Mouse (Mus musculus) G1E (cell line): Measurements from ENCODE around the gene Srpx.

ENCODE experiments used
- CTCF ChIP-seq: IDR thresholded peaks from 2 replicates; pipeline ENCODE4 v1.5.1; 2012; ENCODE audit warnings: low read depth, low read length, inconsistent platforms, mixed read lengths
- GATA1 ChIP-seq: IDR thresholded peaks from 2 replicates; pipeline ENCODE4 v1.6.1; 2012; ENCODE audit warnings: borderline replicate concordance, low read length, inconsistent platforms, mixed read lengths
- POLR2AphosphoS5 ChIP-seq: IDR thresholded peaks from 2 replicates; pipeline ENCODE4 v1.6.1; 2012; ENCODE audit warnings: low read depth, low read length, inconsistent platforms; ENCODE audit not compliant: insufficient replicate concordance

- no peak for TF ChIP-seq CTCF
- no peak for TF ChIP-seq POLR2AphosphoS5
- no peak for TF ChIP-seq GATA1
Observed at GRCm38 (mm10) chrX:10152390-10152789, 34.9 kb upstream of the Srpx start.
